Mouse (Mus musculus): ENCODE measurements around the gene Stac3.

GRCm38 (mm10) chr10:127509837-127510701, 8.6 kb downstream of the Stac3 start:
- no peak for TF ChIP-seq CTCF (IDR thresholded peaks at IDR 0.05; ENCODE audit: borderline replicate concordance, control insufficient read depth, extremely low read depth, insufficient read depth, low read length, poor library complexity)
- TF ChIP-seq POLR2A (IDR thresholded peaks at IDR 0.05; ENCODE audit: control insufficient read depth, extremely low read depth, insufficient read depth, low read length, poor library complexity): no peak
